Mouse (Mus musculus) heart, embryonic 14.5 days (tissue): ENCODE data around the gene Ift43. TPM values are rescaled to one million over a fixed set of nuclear protein-coding genes. Genes with fewer than 3 reads are reported as not detected.

Experiments
- ATAC-seq: fragments of 200-750 bp; cut with Nextera tagmentation; 2 replicates; pipeline ENCODE4 v1.8.0; 2017; ENCODE audit warnings: low read depth, moderate TSS enrichment; ENCODE audit not compliant: insufficient number of reproducible peaks, insufficient read depth, low FRiP score
- H3K27ac ChIP-seq, 2 experiments: fragments of 200-500 bp in 1 of 2; fragments of 300-500 bp in 1 of 2; sonication (generic) in 1 of 2; replicated peaks in 1 of 2; 2 replicates each; pipeline ENCODE4 v1.5.1; 2012 to 2014; ENCODE audit warnings: low read depth in 2 of 2, low read length in 2 of 2, control low read depth in 1 of 2, mild to moderate bottlenecking in 1 of 2, mixed read lengths in 1 of 2; ENCODE audit not compliant: control insufficient read depth in 1 of 2, insufficient read depth in 1 of 2
- H3K27me3 ChIP-seq: fragments of 300-500 bp; sonication (generic); 2 replicates; pipeline ENCODE4 v1.6.1; 2014; ENCODE audit warnings: mild to moderate bottlenecking, low read length, control low read depth; ENCODE audit not compliant: control insufficient read depth, insufficient read depth
- H3K36me3 ChIP-seq: fragments of 300-500 bp; sonication (generic); 2 replicates; pipeline ENCODE4 v1.6.1; 2014; ENCODE audit warnings: mild to moderate bottlenecking, control low read depth, low read length, mixed read lengths; ENCODE audit not compliant: control insufficient read depth, insufficient read depth
- H3K4me1 ChIP-seq, 2 experiments: fragments of 200-500 bp in 1 of 2; fragments of 300-500 bp in 1 of 2; sonication (generic) in 1 of 2; 2 replicates each; pipeline ENCODE4 v1.6.1; 2012 to 2014; ENCODE audit warnings: low read length in 2 of 2, control low read depth in 1 of 2, mixed read lengths in 1 of 2; ENCODE audit not compliant: control insufficient read depth in 2 of 2, insufficient read depth in 2 of 2
- H3K4me2 ChIP-seq: fragments of 300-500 bp; sonication (generic); 2 replicates; pipeline ENCODE4 v1.6.1; 2014; ENCODE audit warnings: mild to moderate bottlenecking, low read length
- H3K4me3 ChIP-seq, 2 experiments: fragments of 200-500 bp in 1 of 2; fragments of 300-500 bp in 1 of 2; sonication (generic) in 1 of 2; 2 replicates each; pipeline ENCODE4 v1.5.1; 2012 to 2014; ENCODE audit warnings: low read length in 2 of 2, mild to moderate bottlenecking in 2 of 2, control low read depth in 1 of 2, low read depth in 1 of 2, moderate library complexity in 1 of 2; ENCODE audit not compliant: control insufficient read depth in 1 of 2, insufficient read depth in 1 of 2
- H3K9ac ChIP-seq: fragments of 300-500 bp; sonication (generic); 2 replicates; pipeline ENCODE4 v1.6.1; 2014; ENCODE audit warnings: mild to moderate bottlenecking, low read length
- H3K9me3 ChIP-seq: fragments of 300-500 bp; sonication (generic); 2 replicates; pipeline ENCODE4 v1.6.1; 2016; ENCODE audit warnings: low read length, control low read depth; ENCODE audit not compliant: control insufficient read depth
- WGBS: fragments of 180-500 bp; shearing (Covaris S2); extraction: QIAGEN DNeasy Blood & Tissue Kit; methylation state at CpG from one replicate; pipeline ENCODE4 v1.1.7; 2014; 5-methylcytosine and 5-hydroxymethylcytosine counted together
- polyA plus RNA-seq: library from polyadenylated mRNA; unstranded; fragments of >200 nt; fragmentation: Nextera tagmentation; extraction: Ambion mirVana; gene quantifications from 2 replicates; pipeline ENCODE4 v1.2.1, GENCODE M21; 2014

Gene Ift43
- polyA plus RNA-seq, 1 experiment from 2014 or later = 142 TPM

DNA sequence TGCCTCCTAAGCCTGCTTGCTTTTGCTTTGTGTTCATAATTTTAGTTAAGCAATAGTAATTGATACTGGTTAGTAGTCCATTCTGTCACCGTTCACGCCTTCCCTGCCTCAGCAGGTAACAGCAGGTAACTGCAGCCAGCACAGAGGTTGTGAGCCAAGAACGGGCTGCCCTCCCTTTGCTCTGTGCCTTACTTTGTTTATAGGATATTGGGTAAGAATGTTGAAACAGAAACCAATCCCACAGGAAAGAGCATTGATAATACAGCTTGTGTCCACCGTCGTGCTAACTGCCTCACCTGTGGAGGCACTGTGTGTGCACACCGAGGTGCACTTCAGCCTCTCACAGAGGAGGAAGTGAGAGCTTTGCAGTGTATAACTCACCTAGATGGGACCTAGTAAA is 66.7 kb downstream of the Ift43 start:
- ATAC-seq = no peak
- Histone ChIP-seq H3K4me1 (peaks cover 16 to 17% of the 10 kb centered on the region in 2 experiments), H3K4me3 (no peak overlapping the region), H3K27ac (no peak overlapping the region), H3K9me3 (peaks cover 6% of the 10 kb centered on the region; the same call in 1 of the 2 replicates), H3K9ac (no peak overlapping the region), H3K4me2 (no peak overlapping the region), H3K27me3 (no peaks in the 10 kb centered on the region), H3K36me3 (peaks cover 10% of the 10 kb centered on the region)
- 80% methylated on average over 6 of the region's 6 CpGs for whole genome bisulfite sequencing

DNA sequence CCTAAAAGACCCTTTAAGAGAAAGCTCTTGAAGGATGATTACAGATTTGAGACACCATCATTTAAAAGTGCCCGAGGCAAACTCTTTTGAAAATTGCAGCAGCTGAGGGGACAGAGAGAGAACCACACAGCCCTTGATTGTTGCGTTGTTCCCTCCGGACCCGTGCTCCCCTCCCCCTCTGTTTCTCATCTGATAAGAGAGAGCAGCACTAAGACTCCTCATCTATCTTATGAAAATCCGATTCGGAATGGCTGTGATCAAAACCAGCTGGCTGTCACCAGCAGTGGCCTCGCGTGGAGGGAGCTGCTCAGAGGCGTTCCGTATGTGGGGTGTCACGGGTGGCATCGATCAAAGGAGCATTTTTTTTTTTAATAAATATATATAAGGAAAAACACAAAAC is 69.6 kb downstream of the Ift43 start:
- 28% methylated on average over 12 of the region's 12 CpGs for WGBS
- Histone ChIP-seq H3K27ac (no peak overlapping the region), H3K4me1 (peaks cover 16 to 17% of the 10 kb centered on the region in 2 experiments), H3K4me2 (no peak overlapping the region), H3K36me3 (peaks cover 4% of the 10 kb centered on the region; the same call in 1 of the 2 replicates), H3K9me3 (peaks cover 6% of the 10 kb centered on the region; the same call in 1 of the 2 replicates), H3K9ac (no peak overlapping the region), H3K27me3 (no peaks in the 10 kb centered on the region), H3K4me3 (no peak overlapping the region)
- ATAC-seq = no peak

DNA sequence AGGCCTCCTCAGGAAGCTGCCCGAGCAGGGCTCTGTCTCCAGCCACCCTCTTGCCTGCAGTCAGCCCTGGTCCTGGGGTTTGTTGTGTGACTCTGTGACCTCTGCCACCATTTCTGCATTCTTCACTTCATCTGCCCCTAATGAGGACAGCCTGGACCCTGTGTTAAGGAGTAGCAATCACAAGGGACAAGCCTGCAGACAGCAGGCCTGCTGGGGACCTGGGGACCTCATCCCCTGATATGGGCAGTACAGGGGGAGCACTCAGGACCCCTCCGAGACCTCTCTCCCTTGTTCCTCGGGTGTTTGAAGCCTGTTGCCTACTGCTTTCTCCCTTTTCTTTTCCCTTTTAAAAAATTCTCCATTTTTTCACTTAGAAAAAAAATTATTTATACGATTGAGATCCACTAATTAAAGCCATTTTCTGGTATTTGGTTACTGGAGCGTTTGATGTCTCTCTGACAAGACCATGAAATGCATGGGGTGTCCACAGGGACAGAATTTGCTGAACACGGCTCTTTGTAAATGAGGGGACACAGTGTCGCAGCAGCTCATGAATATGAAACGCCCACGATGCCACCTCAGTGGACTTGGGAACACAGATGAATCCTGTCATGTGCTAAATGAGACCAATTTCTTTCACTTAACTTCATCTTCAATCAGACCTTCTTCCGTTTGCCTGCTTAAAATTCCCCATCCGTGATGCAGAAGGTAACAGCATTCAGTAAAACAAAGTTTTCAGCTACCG is 71.0 kb downstream of the Ift43 start:
- no peak overlapping the region for H3K4me2 ChIP-seq
- peaks cover 6% of the 10 kb centered on the region; the same call in 1 of the 2 replicates for H3K9me3 ChIP-seq
- H3K4me1 ChIP-seq = peaks cover 28 to 29% of the 10 kb centered on the region in 2 experiments
- H3K27ac ChIP-seq = peak overlapping the region; percentile 43 to 53; a peak in 3 of 4 replicates
- peaks cover 4% of the 10 kb centered on the region; the same call in 1 of the 2 replicates for H3K36me3 ChIP-seq
- H3K4me3 ChIP-seq = no peak overlapping the region
- H3K27me3 ChIP-seq = no peaks in the 10 kb centered on the region
- ATAC-seq = no peak
- H3K9ac ChIP-seq = no peak overlapping the region
- WGBS = 78% methylated on average over 12 of the region's 12 CpGs

DNA sequence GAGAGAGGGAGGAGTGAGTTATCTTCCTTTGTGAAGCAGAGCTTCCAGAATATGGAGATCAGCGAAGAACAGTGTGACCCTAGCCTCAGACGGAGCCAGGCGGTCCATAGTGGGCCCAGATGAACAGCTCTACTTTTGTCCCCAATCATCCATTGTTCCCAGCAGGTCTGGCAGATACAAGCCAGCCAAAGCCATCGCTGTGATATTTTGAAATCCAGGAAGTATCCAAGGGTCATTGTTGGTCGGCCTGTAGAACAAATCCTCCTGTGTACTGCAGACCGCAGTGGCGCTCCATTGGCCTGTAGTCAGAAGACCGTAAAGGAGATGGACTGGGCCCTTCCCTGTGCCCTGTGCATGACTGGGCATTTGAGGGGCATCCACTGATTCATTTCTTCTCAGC is 72.8 kb downstream of the Ift43 start:
- no peak for ATAC-seq
- whole genome bisulfite sequencing = 88% methylated on average over 8 of the region's 8 CpGs

DNA sequence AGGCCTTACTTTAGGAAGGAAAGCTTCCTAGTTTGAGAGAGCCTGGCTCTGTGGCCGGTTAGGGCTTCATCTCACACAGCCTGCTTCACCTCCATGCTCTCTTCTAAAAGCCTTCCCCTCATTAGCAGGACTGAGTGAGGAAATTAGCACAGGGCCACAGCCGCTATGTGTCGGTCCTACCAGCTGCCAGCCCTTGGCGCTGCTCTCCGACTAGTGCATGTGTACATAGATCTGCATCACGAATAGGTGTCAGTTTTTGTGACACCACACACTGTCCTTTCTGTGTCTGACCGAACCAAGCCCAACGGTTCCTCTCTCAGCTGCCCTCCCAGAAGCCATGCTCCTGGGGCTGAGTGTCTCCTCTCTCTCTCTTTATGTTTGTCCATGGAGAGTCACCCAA is 74.8 kb downstream of the Ift43 start:
- 87% methylated on average over 8 of the region's 8 CpGs for WGBS
- no peaks in the 10 kb centered on the region for H3K27me3 ChIP-seq
- H3K36me3 ChIP-seq = peaks cover 9% of the 10 kb centered on the region
- ATAC-seq = no peak
- peaks cover 33 to 34% of the 10 kb centered on the region in 2 experiments for H3K4me1 ChIP-seq
- H3K4me3 ChIP-seq = no peak overlapping the region
- no peak overlapping the region for H3K9ac ChIP-seq
- H3K4me2 ChIP-seq = no peak overlapping the region
- H3K9me3 ChIP-seq = peaks cover 8% of the 10 kb centered on the region; the same call in 1 of the 2 replicates
- H3K27ac ChIP-seq = no peak overlapping the region

More for the DNA sequence above, 72.8 kb downstream of the Ift43 start:
- Histone ChIP-seq H3K36me3 (peaks cover 4% of the 10 kb centered on the region; the same call in 1 of the 2 replicates), H3K27ac (no peak overlapping the region), H3K4me2 (no peak overlapping the region), H3K9me3 (peaks cover 4% of the 10 kb centered on the region; the same call in 1 of the 2 replicates), H3K27me3 (no peaks in the 10 kb centered on the region), H3K4me1 (peaks cover 38 to 39% of the 10 kb centered on the region in 2 experiments), H3K9ac (no peak overlapping the region), H3K4me3 (no peak overlapping the region)

DNA sequence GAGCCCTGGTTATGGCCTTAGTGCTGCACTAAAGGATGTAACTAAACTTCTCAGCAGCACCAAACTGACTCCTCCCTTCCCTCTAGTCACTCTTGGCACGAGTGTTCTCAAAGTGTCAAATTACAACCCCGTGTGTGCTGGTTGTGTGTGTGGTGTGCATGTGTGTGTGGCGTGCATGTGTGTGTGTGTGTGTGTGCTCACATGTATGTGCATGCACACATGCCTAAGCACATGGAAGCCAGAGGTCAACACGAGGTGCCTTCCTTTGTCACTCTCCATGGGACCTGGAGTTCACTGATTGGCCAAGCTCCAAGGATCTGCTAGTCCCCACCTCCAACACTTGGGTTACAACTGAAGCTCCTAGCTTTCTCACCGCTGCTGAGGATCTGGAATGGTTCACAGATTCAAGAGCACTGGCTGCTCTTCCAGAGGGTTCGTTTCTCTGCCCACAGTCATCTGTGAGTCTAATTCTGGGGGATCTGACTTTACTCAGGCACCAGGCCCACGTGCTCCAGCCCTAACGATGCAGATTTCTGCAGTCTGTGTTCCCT is 75.6 kb downstream of the Ift43 start:
- H3K9me3 ChIP-seq = peaks cover 8% of the 10 kb centered on the region; the same call in 1 of the 2 replicates
- peaks cover 30% of the 10 kb centered on the region in 2 experiments for H3K4me1 ChIP-seq
- H3K4me2 ChIP-seq = no peak overlapping the region
- peak overlapping the region; percentile 28 to 35 for H3K27ac ChIP-seq
- no peak overlapping the region for H3K4me3 ChIP-seq
- 15% methylated on average over 8 of the region's 8 CpGs for WGBS
- no peak overlapping the region for H3K9ac ChIP-seq
- no peaks in the 10 kb centered on the region for H3K27me3 ChIP-seq
- H3K36me3 ChIP-seq = peaks cover 14% of the 10 kb centered on the region
- 0 out of 2 replicates have a peak, but pooled peaks have one; percentile 20 for ATAC-seq

DNA sequence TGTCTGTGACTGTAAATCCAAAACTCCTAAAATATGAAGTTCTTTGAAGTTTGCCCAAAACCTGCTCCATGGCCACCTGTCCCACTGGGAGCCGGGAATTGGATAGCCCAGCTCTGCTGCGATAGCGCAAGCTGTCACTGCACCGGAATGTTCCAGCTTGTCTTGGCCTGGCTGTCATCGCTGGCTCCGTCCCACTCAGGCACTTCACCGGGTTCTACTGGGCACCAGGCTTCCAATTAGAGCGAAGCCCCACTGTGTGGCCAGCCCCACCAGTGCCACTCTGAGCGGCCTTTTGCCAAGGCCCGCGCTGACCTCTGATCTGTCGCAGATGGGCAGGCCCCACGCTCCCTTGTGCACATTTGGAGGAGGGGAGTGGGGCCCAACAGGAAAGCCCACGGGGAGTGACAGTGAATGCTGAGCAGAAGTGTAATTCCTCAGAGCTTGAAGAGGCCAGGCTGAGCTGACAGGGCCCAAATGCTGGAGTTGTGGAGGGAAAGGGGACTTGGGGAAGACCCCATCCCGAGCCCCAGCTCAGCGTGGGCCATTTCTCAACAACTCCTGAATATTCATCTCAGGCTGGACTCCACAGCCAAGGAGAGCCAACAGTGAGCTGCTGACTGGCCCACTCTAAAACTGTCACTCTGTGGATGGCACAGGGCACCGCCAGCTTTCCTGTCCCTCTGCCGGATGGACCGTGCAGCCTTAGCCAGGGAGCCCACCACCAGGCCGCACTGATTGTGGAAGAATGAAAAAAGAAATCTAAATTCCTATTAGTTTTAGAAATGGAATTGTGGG is 76.5 kb downstream of the Ift43 start:
- H3K9me3 ChIP-seq = peaks cover 8% of the 10 kb centered on the region; the same call in 1 of the 2 replicates
- no peak overlapping the region for H3K4me3 ChIP-seq
- ATAC-seq = peak; percentile 59; the same call in 1 of the 2 replicates
- 56% methylated on average over 20 of the region's 20 CpGs for WGBS
- no peak overlapping the region for H3K9ac ChIP-seq
- no peaks in the 10 kb centered on the region for H3K27me3 ChIP-seq
- peak overlapping the region in 1 of 2 experiments; percentile 35; a peak in 1 of 4 replicates for H3K27ac ChIP-seq
- H3K36me3 ChIP-seq = peaks cover 14% of the 10 kb centered on the region
- H3K4me2 ChIP-seq = no peak overlapping the region
- peaks cover 27 to 28% of the 10 kb centered on the region in 2 experiments for H3K4me1 ChIP-seq
